In the genomic region with DNA sequence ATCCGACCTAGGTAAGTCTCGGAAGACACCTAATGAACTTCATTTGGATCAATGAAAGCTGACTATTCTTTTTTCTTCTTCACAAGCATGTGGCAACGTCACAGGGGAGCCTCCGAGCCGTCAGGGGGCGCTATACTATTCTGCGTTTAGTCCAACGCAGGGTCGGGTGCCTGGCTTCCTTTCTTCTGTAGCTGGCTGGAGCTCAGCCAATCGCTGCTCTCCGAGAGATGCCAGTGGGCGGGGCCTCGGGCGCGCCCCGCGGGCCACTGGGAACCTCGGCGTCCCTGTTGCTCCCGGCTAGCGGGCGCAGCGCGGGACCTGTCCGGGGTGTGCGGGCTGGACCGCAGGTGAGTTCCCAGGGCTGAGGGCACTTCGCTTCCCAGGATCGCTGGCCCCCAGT, we compare ENCODE assay signal across 8 mouse cellular contexts. TPM values are rescaled to one million over a fixed set of nuclear protein-coding genes. Genes with fewer than 3 reads are reported as not detected.
DNase-seq lines count a peak whose midpoint lies in the region; ATAC-seq lines count a peak whose summit lies in the region.

Smim12 (plus strand) TSS at position 233 of the 400 bp plus-strand sequence.

- H3K36me3 ChIP-seq in hindbrain, embryonic 15.5 days = peaks cover 11% of the 10 kb centered on the region

- H3K4me3 ChIP-seq in hindbrain, embryonic 15.5 days = peak within 1 kb of the TSS; percentile 90

- no peaks in the 10 kb centered on the region for H3K9me3 ChIP-seq in hindbrain, embryonic 15.5 days

- H3K9ac ChIP-seq in hindbrain, embryonic 15.5 days = peak within 1 kb of the TSS; percentile 87

- H3K27me3 ChIP-seq in hindbrain, embryonic 15.5 days = no peaks in the 10 kb centered on the region

- H3K4me1 ChIP-seq in hindbrain, embryonic 15.5 days (replicated peaks) = peaks cover 17% of the 10 kb centered on the region

- DNase-seq in T-cell, adult 2 months (ENCODE audit: low spot score) = peak; percentile 98
- DNase-seq in cerebellum, postnatal 36 days = peak; percentile 99 to 100
- DNase-seq in frontal cortex, postnatal 36 days (ENCODE audit: low spot score in 2 of 2) = peak; percentile 99 to 100
- DNase-seq in left cerebral cortex, adult 11 months (ENCODE audit: low spot score) = peak; percentile 97
- DNase-seq in lung, postnatal 4 days = peak; percentile 98 to 99
- DNase-seq in retina, postnatal 7 days (ENCODE audit: low read depth, low spot score) = peak; percentile 95
- DNase-seq in urinary bladder, adult 2 months (ENCODE audit: low spot score) = peak; percentile 98

- ATAC-seq in hindbrain, embryonic 15.5 days (ENCODE audit: low FRiP score, low read depth) = peak; percentile 94

- under 1% methylated on average over 29 of the region's 29 CpGs for whole genome bisulfite sequencing in hindbrain, embryonic 15.5 days

- H3K27ac ChIP-seq in hindbrain, embryonic 15.5 days (replicated peaks) = peak within 1 kb of the TSS; percentile 61; the same call in 1 of the 2 replicates

- peak within 1 kb of the TSS; percentile 87 for H3K4me2 ChIP-seq in hindbrain, embryonic 15.5 days

RNA-seq across cellular contexts. Expression of gene Smim12, which starts in this region (rescaled TPM):
- polyA plus RNA-seq in hindbrain, embryonic 15.5 days (2015; fragmentation: Nextera tagmentation; extraction: Ambion mirVana) = 53.7 and 56.6 TPM in 2 replicates
- polyA plus RNA-seq in urinary bladder, adult 2 months (2012; rRNA removed) = 49.8 and 54.0 TPM in 2 replicates

Comparison
In these comparisons a context has a peak if more than half of its experiments do, and no peak if none do; other contexts are left out.
1. Peak in every context shown above with its lines: DNase-seq, ATAC-seq, H3K4me3 ChIP-seq and H3K27ac ChIP-seq.